Mouse (Mus musculus) limb, embryonic 14.5 days (tissue): ENCODE data around the gene Magi3. TPM values are rescaled to one million over a fixed set of nuclear protein-coding genes. Genes with fewer than 3 reads are reported as not detected.

Source experiments
- ATAC-seq: fragments of 200-750 bp; cut with Nextera tagmentation; 2 replicates; pipeline ENCODE4 v1.8.0; 2017; ENCODE audit warnings: low read depth, moderate number of reproducible peaks, moderate TSS enrichment; ENCODE audit not compliant: low FRiP score
- DNase-seq: peaks from one replicate; pipeline ENCODE4 v3.0.0-alpha.2; 2015; ENCODE audit warnings: low spot score
- H3K27ac ChIP-seq: fragments of 300-500 bp; sonication (generic); replicated peaks from 2 replicates; pipeline ENCODE4 v1.5.1; 2014; ENCODE audit warnings: low read depth, mild to moderate bottlenecking, low read length, moderate library complexity, mixed read lengths
- H3K27me3 ChIP-seq: fragments of 300-500 bp; sonication (generic); 2 replicates; pipeline ENCODE4 v1.6.1; 2014; ENCODE audit warnings: low read length, mixed read lengths; ENCODE audit not compliant: control insufficient read depth, insufficient read depth
- H3K36me3 ChIP-seq: fragments of 300-500 bp; sonication (generic); 2 replicates; pipeline ENCODE4 v1.6.1; 2014; ENCODE audit warnings: mild to moderate bottlenecking, low read length, moderate library complexity, mixed read lengths; ENCODE audit not compliant: control insufficient read depth, insufficient read depth
- H3K4me1 ChIP-seq: fragments of 300-500 bp; sonication (generic); 2 replicates; pipeline ENCODE4 v1.6.1; 2014; ENCODE audit warnings: antibody characterized with exemption, low read length, mixed read lengths; ENCODE audit not compliant: control insufficient read depth, insufficient read depth
- H3K4me2 ChIP-seq: fragments of 300-500 bp; sonication (generic); replicated peaks from 2 replicates; pipeline ENCODE4 v1.6.1; 2014; ENCODE audit warnings: low read depth, mild to moderate bottlenecking, low read length, moderate library complexity; ENCODE audit not compliant: severe bottlenecking
- H3K4me3 ChIP-seq: fragments of 300-500 bp; sonication (generic); replicated peaks from 2 replicates; pipeline ENCODE4 v1.5.1; 2014; ENCODE audit warnings: low read length
- H3K9ac ChIP-seq: fragments of 300-500 bp; sonication (generic); 2 replicates; pipeline ENCODE4 v1.6.1; 2014; ENCODE audit warnings: mild to moderate bottlenecking, low read depth, low read length, moderate library complexity; ENCODE audit not compliant: severe bottlenecking
- H3K9me3 ChIP-seq: fragments of 300-500 bp; sonication (generic); 2 replicates; pipeline ENCODE4 v1.6.1; 2016; ENCODE audit warnings: low read length; ENCODE audit not compliant: control insufficient read depth
- POLR2A ChIP-seq: fragments of 200-500 bp; IDR thresholded peaks from 2 replicates; pipeline ENCODE4 v1.8.0; 2012; ENCODE audit warnings: inconsistent platforms, mild to moderate bottlenecking, moderate library complexity, borderline replicate concordance; ENCODE audit not compliant: insufficient read depth, insufficient read length; ENCODE audit errors: extremely low read depth
- WGBS: fragments of 180-500 bp; shearing (Covaris S2); extraction: QIAGEN DNeasy Blood & Tissue Kit; methylation state at CpG from one replicate; pipeline ENCODE4 v1.1.7; 2014; 5-methylcytosine and 5-hydroxymethylcytosine counted together
- polyA plus RNA-seq, 2 experiments: library from polyadenylated mRNA; depleted of rRNA in 1 of 2; stranded (reverse) in 1 of 2; unstranded in 1 of 2; fragments of >200 nt; fragmentation: Nextera tagmentation in 1 of 2; extraction: Ambion mirVana in 1 of 2; gene quantifications; 2 replicates each; pipeline versions ENCODE4 v1.2.1 to v1.2.3; 2012 to 2014

The Magi3 gene
- polyA plus RNA-seq, 2 experiments, result 4.8 to 9.2 TPM

DNA sequence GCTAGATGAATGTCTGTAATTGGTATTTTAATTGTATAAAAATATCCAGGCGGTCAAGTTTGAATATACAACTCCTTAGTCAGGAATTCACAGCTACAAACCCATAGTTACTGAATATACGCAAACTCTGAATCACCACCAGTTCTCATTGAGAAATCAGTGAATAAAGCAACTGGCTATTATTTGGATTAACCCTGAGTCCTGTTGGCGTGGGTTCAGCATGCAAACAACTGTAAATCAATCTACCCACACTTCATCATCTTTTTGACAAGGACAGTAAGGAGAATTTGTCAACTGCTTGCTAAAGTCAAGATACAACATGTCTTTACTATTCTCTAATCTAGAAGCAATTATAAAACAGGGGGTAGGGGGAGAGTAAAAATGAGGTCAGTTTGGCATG is 110.7 kb downstream of the Magi3 start:
- 57% methylated on average over 3 of the region's 3 CpGs for whole genome bisulfite sequencing
- DNase-seq, result no peak

DNA sequence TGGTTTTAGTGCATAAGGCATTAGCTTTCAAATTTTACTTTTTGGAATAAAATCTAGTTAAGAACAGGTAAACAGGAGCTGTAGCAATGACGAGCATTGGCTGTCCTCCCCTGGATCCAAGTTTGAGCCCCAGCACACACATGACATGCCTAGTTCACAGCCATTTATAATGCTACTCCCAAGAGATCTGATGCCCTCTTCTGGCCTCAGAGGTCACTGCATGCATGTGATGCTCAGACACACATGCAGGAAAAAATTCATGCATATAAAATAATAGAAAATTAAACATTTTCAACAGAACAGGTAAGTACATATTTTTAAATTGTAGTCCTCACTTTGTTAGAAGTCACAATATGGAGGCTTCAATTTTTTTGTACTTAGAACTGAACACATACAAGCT is 115.2 kb downstream of the Magi3 start:
- ATAC-seq (no peak), DNase-seq (no peak)
- H3K4me1 ChIP-seq, result no peaks in the 10 kb centered on the region
- H3K9ac ChIP-seq, result no peak overlapping the region
- H3K4me3 ChIP-seq, result no peak overlapping the region
- no peak overlapping the region for H3K4me2 ChIP-seq
- TF ChIP-seq POLR2A, result no peak
- no peaks in the 10 kb centered on the region for H3K36me3 ChIP-seq
- H3K27ac ChIP-seq, result no peak overlapping the region
- no peaks in the 10 kb centered on the region for H3K9me3 ChIP-seq
- H3K27me3 ChIP-seq, result no peaks in the 10 kb centered on the region
- WGBS, result 64% methylated on average over 1 of the region's 1 CpGs

More for the DNA sequence above, 110.7 kb downstream of the Magi3 start:
- TF ChIP-seq POLR2A, result no peak
- Histone ChIP-seq H3K9ac (no peak overlapping the region), H3K4me1 (no peaks in the 10 kb centered on the region), H3K36me3 (no peaks in the 10 kb centered on the region), H3K9me3 (no peaks in the 10 kb centered on the region), H3K4me2 (no peak overlapping the region), H3K27me3 (no peaks in the 10 kb centered on the region), H3K27ac (no peak overlapping the region), H3K4me3 (no peak overlapping the region)
- no peak for ATAC-seq

DNA sequence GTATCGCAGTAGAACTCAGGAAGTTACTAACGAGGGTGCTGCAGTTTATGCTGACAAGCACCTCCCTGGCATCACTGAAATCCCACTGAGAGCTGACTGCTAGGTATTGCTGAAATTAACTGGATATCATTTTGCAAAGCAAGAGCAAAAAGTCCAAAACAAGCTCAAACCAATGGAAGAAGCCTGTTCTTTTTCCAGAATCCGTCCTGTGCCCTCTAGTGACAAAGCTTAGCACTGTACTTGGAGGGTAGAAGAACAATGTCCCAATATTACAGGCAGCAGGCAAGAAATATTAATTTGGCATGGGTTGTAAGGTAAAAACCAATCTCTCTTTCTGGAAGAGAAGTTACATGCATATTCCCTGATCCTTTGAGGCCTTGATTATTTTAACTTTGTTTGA is 118.5 kb downstream of the Magi3 start:
- 66% methylated on average over 3 of the region's 3 CpGs for WGBS
- Histone ChIP-seq H3K9me3 (no peaks in the 10 kb centered on the region), H3K9ac (no peak overlapping the region), H3K4me3 (no peak overlapping the region), H3K27me3 (no peaks in the 10 kb centered on the region), H3K4me1 (no peaks in the 10 kb centered on the region), H3K4me2 (no peak overlapping the region), H3K27ac (no peak overlapping the region), H3K36me3 (no peaks in the 10 kb centered on the region)
- DNase-seq (no peak), ATAC-seq (no peak)
- no peak for TF ChIP-seq POLR2A

DNA sequence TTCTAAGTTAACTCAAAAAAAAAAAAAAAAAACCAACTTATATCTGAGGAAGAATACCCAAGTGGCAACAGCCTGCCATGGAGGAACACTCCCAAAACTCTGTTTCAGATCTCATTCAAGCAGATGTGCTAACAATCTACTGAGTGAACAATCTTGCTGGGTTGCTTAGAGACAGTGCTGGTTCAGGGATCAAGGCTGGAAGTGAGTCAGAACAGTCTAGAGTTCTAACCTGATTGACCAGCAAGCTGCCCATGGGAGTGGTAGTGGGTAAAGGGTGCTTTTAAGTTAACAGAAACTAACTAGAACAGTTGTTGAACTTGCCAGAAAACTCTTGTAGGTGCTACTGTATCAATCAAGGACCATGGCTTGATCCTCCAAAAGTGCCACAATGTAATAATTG is 118.9 kb downstream of the Magi3 start:
- no peak for ATAC-seq
- DNase-seq, result no peak

DNA sequence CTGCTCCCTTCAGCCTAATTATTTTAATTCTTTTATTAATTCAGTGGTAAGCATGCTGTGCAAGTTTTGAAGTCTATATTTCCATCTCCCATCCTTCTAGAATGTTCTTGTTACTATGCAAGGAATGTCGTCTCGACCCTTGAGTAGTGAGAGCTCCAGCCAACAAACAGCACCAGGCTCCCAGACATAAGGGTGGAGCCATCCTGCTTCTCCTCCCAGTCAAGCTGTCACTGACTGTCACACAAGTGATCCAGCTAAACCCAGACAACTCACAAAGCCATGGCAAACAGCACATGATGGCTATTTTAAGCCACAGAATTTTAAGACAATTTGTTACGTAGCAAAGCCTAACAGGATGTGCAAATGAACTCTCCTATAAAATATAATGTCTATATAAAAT is 124.2 kb downstream of the Magi3 start:
- Histone ChIP-seq H3K4me2 (no peak overlapping the region), H3K9ac (no peak overlapping the region), H3K36me3 (peaks cover 4% of the 10 kb centered on the region; the same call in 1 of the 2 replicates), H3K4me3 (no peak overlapping the region), H3K9me3 (no peaks in the 10 kb centered on the region), H3K27me3 (no peaks in the 10 kb centered on the region), H3K4me1 (no peaks in the 10 kb centered on the region), H3K27ac (no peak overlapping the region)
- DNase-seq (no peak), ATAC-seq (no peak; the same call in 1 of the 2 replicates)
- WGBS, result 69% methylated on average over 3 of the region's 3 CpGs
- TF ChIP-seq POLR2A, result no peak

More for the DNA sequence above, 118.9 kb downstream of the Magi3 start:
- Histone ChIP-seq H3K36me3 (no peaks in the 10 kb centered on the region), H3K9me3 (no peaks in the 10 kb centered on the region), H3K4me1 (no peaks in the 10 kb centered on the region), H3K9ac (no peak overlapping the region), H3K27ac (no peak overlapping the region), H3K27me3 (no peaks in the 10 kb centered on the region), H3K4me2 (no peak overlapping the region), H3K4me3 (no peak overlapping the region)
- TF ChIP-seq POLR2A, result no peak

DNA sequence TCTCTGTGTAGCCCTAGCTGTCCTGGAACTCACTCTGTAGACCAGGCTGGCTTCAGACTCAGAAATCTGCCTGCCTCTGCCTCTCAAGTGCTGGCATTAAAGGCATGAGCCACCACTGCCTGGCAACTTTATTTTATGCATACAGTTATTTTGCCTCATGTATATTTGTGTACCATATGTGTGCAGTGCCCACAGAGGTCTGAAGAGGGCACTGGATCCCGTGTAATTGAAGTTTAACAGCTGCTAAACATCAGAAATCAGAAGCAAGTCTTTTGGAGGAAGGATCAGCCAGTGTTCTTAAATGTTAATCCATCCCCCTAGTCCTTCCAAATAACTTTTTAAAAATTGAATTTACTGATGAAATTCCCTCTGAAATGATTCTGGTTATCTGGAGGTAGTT is 125.5 kb downstream of the Magi3 start:
- ATAC-seq (no peak), DNase-seq (no peak)
- TF ChIP-seq POLR2A, result no peak
- WGBS, result 73% methylated on average over 1 of the region's 1 CpGs
- Histone ChIP-seq H3K36me3 (peaks cover 4% of the 10 kb centered on the region; the same call in 1 of the 2 replicates), H3K27ac (no peak overlapping the region), H3K9me3 (no peaks in the 10 kb centered on the region), H3K4me3 (no peak overlapping the region), H3K4me2 (no peak overlapping the region), H3K9ac (no peak overlapping the region), H3K4me1 (no peaks in the 10 kb centered on the region), H3K27me3 (no peaks in the 10 kb centered on the region)
